Mouse (Mus musculus) lung, adult 2 months (tissue): ENCODE data around the gene Tmprss5. TPM values are rescaled to one million over a fixed set of nuclear protein-coding genes. Genes with fewer than 3 reads are reported as not detected.

Source experiments
- DNase-seq: peaks from one replicate; pipeline ENCODE4 v3.0.0; 2022
- H3K4me1 ChIP-seq: fragments of 200-500 bp; 2 replicates; pipeline ENCODE4 v1.6.1; 2011; ENCODE audit warnings: low read length; ENCODE audit not compliant: control insufficient read depth, insufficient read depth
- H3K4me3 ChIP-seq: fragments of 200-500 bp; replicated peaks from 2 replicates; pipeline ENCODE3; 2011; ENCODE audit warnings: low read depth, mild to moderate bottlenecking, control low read depth, low read length; ENCODE audit errors: extremely low read depth
- CTCF ChIP-seq: fragments of 200-500 bp; IDR thresholded peaks from 2 replicates; pipeline ENCODE4 v1.5.1; 2011; ENCODE audit warnings: mild to moderate bottlenecking, low read length, control low read depth; ENCODE audit not compliant: insufficient read depth
- POLR2A ChIP-seq: fragments of 200-500 bp; IDR thresholded peaks from 2 replicates; pipeline ENCODE4 v1.6.1; 2011; ENCODE audit warnings: low read depth, mild to moderate bottlenecking, control low read depth, low read length, borderline replicate concordance; ENCODE audit errors: extremely low read depth
- WGBS: fragments of 180-500 bp; shearing (Covaris S2); methylation state at CpG from one replicate; pipeline ENCODE4 v1.1.7; 2018; 5-methylcytosine and 5-hydroxymethylcytosine counted together
- polyA plus RNA-seq: library from polyadenylated mRNA; depleted of rRNA; stranded (reverse); fragments of >200 nt; gene quantifications from 2 replicates; pipeline ENCODE4 v1.2.3, GENCODE M21; 2012; rRNA removed

The Tmprss5 gene
- polyA plus RNA-seq, 1 experiment: 1.6 TPM

DNA sequence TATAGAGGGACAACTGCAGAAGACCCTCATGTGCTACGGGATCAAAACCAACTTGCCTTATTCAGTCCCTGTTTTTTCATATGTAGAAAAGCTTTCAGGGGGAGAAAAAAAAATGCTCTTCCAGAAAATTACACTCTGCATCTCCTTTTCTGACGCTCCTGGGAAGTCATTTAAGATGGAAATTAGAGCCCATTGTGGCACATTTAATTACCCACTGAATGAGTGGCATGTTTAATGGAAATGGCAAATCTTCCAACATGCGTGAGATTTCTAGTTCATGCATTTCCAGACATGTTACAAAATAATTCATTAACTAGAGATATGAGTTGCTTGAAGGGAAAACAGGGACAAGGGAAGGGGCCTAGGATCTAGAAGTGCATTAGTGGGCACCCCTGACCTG is 66.0 kb downstream of the Tmprss5 start:
- WGBS: 81% methylated on average over 3 of the region's 3 CpGs
- DNase-seq: no peak
- TF ChIP-seq POLR2A: no peak
- TF ChIP-seq CTCF: no peak
- Histone ChIP-seq H3K4me3 (no peak overlapping the region), H3K4me1 (no peaks in the 10 kb centered on the region)

Other genes with a start within 250 kb of the Tmprss5 start
- 16.0 and 44.4 TPM in 2 replicates for gene Zbtb16, start 245.0 kb upstream of the Tmprss5 start, polyA plus RNA-seq
- 0.21 and 0.36 TPM in 2 replicates for gene Htr3a, start 170.2 kb upstream of the Tmprss5 start, polyA plus RNA-seq
- gene Htr3b, start 116.3 kb upstream of the Tmprss5 start, polyA plus RNA-seq: not detected in 2 replicates
- gene Usp28, start 95.9 kb upstream of the Tmprss5 start, polyA plus RNA-seq: 11.5 and 12.9 TPM in 2 replicates
- 8.7 and 13.8 TPM in 2 replicates for gene Zw10, start 25.6 kb upstream of the Tmprss5 start, polyA plus RNA-seq
- gene Gm4894, start 169.3 kb downstream of the Tmprss5 start, polyA plus RNA-seq: not detected in 2 replicates